Mouse (Mus musculus) layer of hippocampus, adult 2 months (tissue): Measurements from ENCODE around the gene Dpep2nb. TPM values are rescaled to one million over a fixed set of nuclear protein-coding genes. Genes with fewer than 3 reads are reported as not detected.
A peak's percentile ranks its signal among the peaks of the same experiment; 100 is the strongest.

Experiments used
- DNase-seq, 2 experiments: peaks; one replicate each; pipeline ENCODE4 v3.0.0; 2022; ENCODE audit warnings: low spot score in 2 of 2
- H3K27ac ChIP-seq: fragments of 200-600 bp; 2 replicates; pipeline ENCODE4 v1.8.1; 2022
- H3K4me3 ChIP-seq: fragments of 200-600 bp; 2 replicates; pipeline ENCODE4 v1.8.1; 2022; ENCODE audit warnings: mild to moderate bottlenecking
- CTCF ChIP-seq: fragments of 200-600 bp; conservative IDR thresholded peaks from 2 replicates; pipeline ENCODE4 v1.8.1; 2022; ENCODE audit warnings: antibody characterized with exemption, mild to moderate bottlenecking, moderate library complexity
- microRNA-seq, 2 experiments: library from miRNA; unstranded; fragments of <30 nt; microRNA quantifications; one replicate each; pipeline ENCODE4 v1.2.0; 2021
- total RNA-seq, 2 experiments: library from RNA; stranded (reverse); gene quantifications; 2 replicates each; pipeline ENCODE4 v1.2.3; 2021

The Dpep2nb gene
- total RNA-seq, 2 experiments from 2014 or later, result not detected

GRCm38 (mm10) chr8:105965266-105965904 is 40.4 kb downstream of the Dpep2nb start:
- Histone ChIP-seq H3K4me3 (peak overlapping the region; percentile 62), H3K27ac (peak overlapping the region; percentile 85)
- no peak for DNase-seq
- no peak for TF ChIP-seq CTCF

GRCm38 (mm10) chr8:105964506-105965265 is 41.1 kb downstream of the Dpep2nb start:
- DNase-seq, result no peak
- no peak for TF ChIP-seq CTCF
- peak overlapping the region; percentile 62 for H3K4me3 ChIP-seq
- H3K27ac ChIP-seq, result no peak overlapping the region

GRCm38 (mm10) chr8:105961536-105961935 is 44.2 kb downstream of the Dpep2nb start:
- no peak for TF ChIP-seq CTCF

GRCm38 (mm10) chr8:105961101-105961500 is 44.7 kb downstream of the Dpep2nb start:
- DNase-seq, result no peak
- no peak overlapping the region for H3K4me3 ChIP-seq

More at GRCm38 (mm10) chr8:105961536-105961935, 44.2 kb downstream of the Dpep2nb start:
- H3K4me3 ChIP-seq, result no peak overlapping the region
- DNase-seq, result no peak
- no peak overlapping the region for H3K27ac ChIP-seq

GRCm38 (mm10) chr8:105959350-105959749 is 46.4 kb downstream of the Dpep2nb start:
- no peak for DNase-seq
- H3K4me3 ChIP-seq, result no peak overlapping the region
- H3K27ac ChIP-seq, result no peak overlapping the region
- no peak for TF ChIP-seq CTCF

More at GRCm38 (mm10) chr8:105961101-105961500, 44.7 kb downstream of the Dpep2nb start:
- no peak for TF ChIP-seq CTCF
- no peak overlapping the region for H3K27ac ChIP-seq

GRCm38 (mm10) chr8:105957813-105958212 is 48.0 kb downstream of the Dpep2nb start:
- H3K27ac ChIP-seq, result 0 out of 2 replicates have a peak overlapping the region, but pooled peaks have one; percentile 14
- H3K4me3 ChIP-seq, result no peak overlapping the region
- no peak for DNase-seq
- TF ChIP-seq CTCF, result peak; percentile 51

GRCm38 (mm10) chr8:105956556-105956955 is 49.2 kb downstream of the Dpep2nb start:
- no peak overlapping the region for H3K27ac ChIP-seq
- TF ChIP-seq CTCF, result no peak
- no peak for DNase-seq
- no peak overlapping the region for H3K4me3 ChIP-seq

- TF ChIP-seq CTCF, result no peak
- H3K4me3 ChIP-seq, result no peak overlapping the region
- H3K27ac ChIP-seq, result peak overlapping the region; percentile 84
- DNase-seq, result peak; percentile 49 to 67
Measured at GRCm38 (mm10) chr8:105951057-105951659, 54.6 kb downstream of the Dpep2nb start.

GRCm38 (mm10) chr8:105949350-105949749 is 56.4 kb downstream of the Dpep2nb start:
- peak overlapping the region; percentile 80 for H3K27ac ChIP-seq
- DNase-seq, result peak in 1 of 2 experiments; percentile 43
- H3K4me3 ChIP-seq, result no peak overlapping the region
- no peak for TF ChIP-seq CTCF

Small RNA genes within 50 kb of the gene (microRNA-seq; reads per million reads assigned to microRNA genes)
- gene Mir7074, result 0 to 0.18 reads per million in 2 experiments

Other genes with a start within 250 kb of the Dpep2nb start
- gene Gfod2, start 247.3 kb downstream of the Dpep2nb start, total RNA-seq, result 10 to 100 TPM; 18.2 to 22.8 TPM
- gene Ranbp10, start 178.6 kb downstream of the Dpep2nb start, total RNA-seq, result 10 to 100 TPM; 25.1 to 27.3 TPM
- under 1 TPM; 0.22 to 0.28 TPM for gene Tsnaxip1, start 178.2 kb downstream of the Dpep2nb start, total RNA-seq
- gene Cenpt, start 152.7 kb downstream of the Dpep2nb start, total RNA-seq, result 10 to 100 TPM; 14.6 to 16.0 TPM
- gene Thap11, start 150.8 kb downstream of the Dpep2nb start, total RNA-seq, result 10 to 100 TPM; 37.2 to 38.9 TPM
- gene Nutf2, start 145.4 kb downstream of the Dpep2nb start, total RNA-seq, result 10 to 100 TPM; 33.5 to 40.8 TPM
- 10 to 100 TPM; 69.0 to 70.4 TPM for gene Edc4, start 125.1 kb downstream of the Dpep2nb start, total RNA-seq
- 1 to 10 TPM; 2.4 TPM for gene Nrn1l, start 112.4 kb downstream of the Dpep2nb start, total RNA-seq
- 1 to 10 TPM; 8.0 to 9.9 TPM for gene Pskh1, start 105.5 kb downstream of the Dpep2nb start, total RNA-seq
- gene Ctrl, start 72.1 kb downstream of the Dpep2nb start, total RNA-seq, result 1 to 10 TPM; 1.4 to 1.5 TPM
- gene Psmb10, start 67.5 kb downstream of the Dpep2nb start, total RNA-seq, result 10 to 100 TPM; 53.0 to 61.6 TPM
- 10 to 100 TPM; 37.6 to 40.6 TPM for gene Lcat, start 62.6 kb downstream of the Dpep2nb start, total RNA-seq
- 10 to 100 TPM; 19.4 to 26.6 TPM for gene Slc12a4, start 39.9 kb downstream of the Dpep2nb start, total RNA-seq
- gene Dpep3, start 26.5 kb downstream of the Dpep2nb start, total RNA-seq, result not detected
- 10 to 100 TPM; 21.0 TPM for gene Dus2, start 14.6 kb downstream of the Dpep2nb start, total RNA-seq
- gene Ddx28, start 5.9 kb upstream of the Dpep2nb start, total RNA-seq, result 10 to 100 TPM; 12.4 to 14.0 TPM
- 10 to 100 TPM; 12.4 to 12.7 TPM for gene Nfatc3, start 52.9 kb upstream of the Dpep2nb start, total RNA-seq
- under 1 TPM; 0.39 to 0.67 TPM for gene Esrp2, start 131.0 kb upstream of the Dpep2nb start, total RNA-seq
- gene Pla2g15, start 144.4 kb upstream of the Dpep2nb start, total RNA-seq, result 10 to 100 TPM; 21.7 to 21.8 TPM
- gene Slc7a6, start 162.9 kb upstream of the Dpep2nb start, total RNA-seq, result 10 to 100 TPM; 24.6 to 26.7 TPM
- 10 to 100 TPM; 25.8 to 30.4 TPM for gene Slc7a6os, start 205.0 kb upstream of the Dpep2nb start, total RNA-seq
- 10 to 100 TPM; 34.2 to 38.2 TPM for gene Prmt7, start 205.0 kb upstream of the Dpep2nb start, total RNA-seq